Comparison of ENCODE assay signal across 26 mouse cellular contexts in the genomic region with DNA sequence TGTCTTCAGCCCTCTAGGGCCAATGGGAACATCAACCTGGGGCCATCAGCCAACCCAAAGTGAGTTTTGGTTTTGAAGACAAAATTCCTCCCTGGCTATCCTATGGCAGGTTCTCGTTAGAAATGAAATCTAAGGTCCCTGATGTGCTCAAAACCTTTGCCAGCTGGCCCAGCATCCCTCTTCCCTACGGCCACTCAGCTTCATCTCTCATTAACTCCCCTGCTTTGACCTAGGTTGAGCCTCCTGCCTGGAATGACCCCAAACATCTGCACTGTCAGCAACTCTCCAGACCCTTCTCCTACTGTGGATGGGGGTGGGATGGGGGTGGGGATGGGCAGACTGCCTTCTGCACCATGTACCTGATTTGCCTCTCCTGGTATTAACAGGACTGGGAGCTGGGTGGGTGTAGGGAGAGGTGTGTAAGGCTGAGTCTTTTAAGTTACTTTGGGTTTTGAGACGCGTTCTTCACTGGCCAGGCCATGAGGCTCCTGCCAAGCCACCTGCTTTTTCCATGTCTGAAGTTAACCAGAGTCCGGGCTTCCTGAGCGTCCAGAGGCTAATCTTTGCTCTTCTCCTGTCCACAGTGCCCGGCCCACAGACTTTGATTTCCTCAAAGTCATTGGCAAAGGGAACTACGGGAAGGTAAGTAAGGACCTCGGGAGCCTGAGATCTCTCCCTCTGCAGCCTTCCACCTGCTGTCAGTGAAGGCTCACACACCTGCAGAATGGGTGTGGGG. TPM values are rescaled to one million over a fixed set of nuclear protein-coding genes. Genes with fewer than 3 reads are reported as not detected.
DNase-seq lines count a peak whose midpoint lies in the region; ATAC-seq and TF ChIP-seq lines count a peak whose summit lies in the region.
"Had no signal": no experiment of that assay in that cellular context is flagged by ENCODE, and none has a peak within 500 bp of the region (broad histone marks: within the 10 kb centered on the region; RNA-seq: fewer than 3 reads in every experiment).

No protein-coding gene starts in this region.

- no peak overlapping the region for H3K4me2 ChIP-seq in kidney, embryonic 15.5 days
- H3K4me2 ChIP-seq: embryonic facial prominence, embryonic 12.5 days; forebrain, embryonic 13.5 days had no signal

- H3K9me3 ChIP-seq in kidney, embryonic 15.5 days (replicated peaks), result no peaks in the 10 kb centered on the region
- H3K9me3 ChIP-seq: embryonic facial prominence, embryonic 10.5 days; embryonic facial prominence, embryonic 12.5 days; forebrain, embryonic 13.5 days; G1E had no signal

- TF ChIP-seq CTCF in kidney, adult 2 months (conservative IDR thresholded peaks at IDR 0.05; ENCODE audit: insufficient read depth, insufficient read length, low read depth, low read length), result no peak

- TF ChIP-seq POLR2A in kidney, adult 2 months (IDR thresholded peaks at IDR 0.05; ENCODE audit: low read depth, low read length), result no peak

- peak; percentile 82 for DNase-seq in kidney, adult 11 months
- DNase-seq in kidney, adult 2 months, result peak; percentile 85
- DNase-seq in kidney, postnatal 4 days, result no peak
- DNase-seq in kidney, adult 9 months, result peak; percentile 86
- no peak for DNase-seq in kidney, postnatal 10 days
- DNase-seq in kidney, postnatal 36 days, result peak; percentile 72 to 81
- DNase-seq in lung, postnatal 25 days (ENCODE audit: low spot score), result no peak
- DNase-seq: adrenal gland, adult 8-10 months; adrenal gland, postnatal 14 days; adrenal gland, postnatal 36 days; B cell, adult 2 months; cerebellum, adult 11-12 months; cerebellum, adult 2 months; cerebellum, adult 9-10 months; cerebellum, postnatal 10 days; cerebellum, postnatal 25 days had no signal

- no peak overlapping the region for H3K27ac ChIP-seq in kidney, embryonic 15.5 days
- H3K27ac ChIP-seq in kidney, adult 2 months (ENCODE audit: insufficient read depth, low read depth, low read length), result 0 out of 2 replicates have a peak overlapping the region, but pooled peaks have one; percentile 27
- H3K27ac ChIP-seq: embryonic facial prominence, embryonic 10.5 days; embryonic facial prominence, embryonic 12.5 days; forebrain, embryonic 13.5 days had no signal

- no peaks in the 10 kb centered on the region for H3K36me3 ChIP-seq in kidney, embryonic 15.5 days
- H3K36me3 ChIP-seq in kidney, adult 2 months (ENCODE audit: control insufficient read depth, insufficient read depth, low read length), result no peaks in the 10 kb centered on the region; the same call in 1 of the 2 replicates
- H3K36me3 ChIP-seq: embryonic facial prominence, embryonic 10.5 days; embryonic facial prominence, embryonic 12.5 days; G1E had no signal

- 0 out of 2 replicates have a peak, but pooled peaks cover 4% of the 10 kb centered on the region for H3K27me3 ChIP-seq in kidney, embryonic 15.5 days
- no peaks in the 10 kb centered on the region for H3K27me3 ChIP-seq in kidney, adult 2 months (replicated peaks; ENCODE audit: control insufficient read depth, insufficient read depth, low read length)
- H3K27me3 ChIP-seq: embryonic facial prominence, embryonic 12.5 days; Patski had no signal

- ATAC-seq in kidney, embryonic 15.5 days (replicated peaks; ENCODE audit: low FRiP score), result no peak
- ATAC-seq: activated CD4-positive, CD25-positive, alpha-beta regulatory T cell, adult 4 months; CD4-positive, CD25-positive, alpha-beta regulatory T cell, adult 4 months; forebrain, embryonic 13.5 days; Patski had no signal

- H3K4me3 ChIP-seq in kidney, embryonic 15.5 days (replicated peaks), result no peak overlapping the region
- H3K4me3 ChIP-seq in kidney, adult 2 months (ENCODE audit: insufficient read depth, low read depth, low read length), result no peak overlapping the region
- H3K4me3 ChIP-seq: embryonic facial prominence, embryonic 10.5 days; embryonic facial prominence, embryonic 12.5 days; forebrain, embryonic 13.5 days had no signal

- 81% methylated on average over 9 of the region's 9 CpGs for whole genome bisulfite sequencing in kidney, embryonic 15.5 days
- WGBS in kidney, adult 2 months, result 53% methylated on average over 9 of the region's 9 CpGs

- H3K4me1 ChIP-seq in kidney, embryonic 15.5 days, result 0 out of 2 replicates have a peak, but pooled peaks cover 7% of the 10 kb centered on the region
- peaks cover 3% of the 10 kb centered on the region; the same call in 1 of the 2 replicates for H3K4me1 ChIP-seq in kidney, adult 2 months (ENCODE audit: control insufficient read depth, insufficient read depth, low read length)
- H3K4me1 ChIP-seq: embryonic facial prominence, embryonic 12.5 days had no signal

- no peak overlapping the region for H3K9ac ChIP-seq in kidney, embryonic 15.5 days
- H3K9ac ChIP-seq: embryonic facial prominence, embryonic 12.5 days; forebrain, embryonic 13.5 days had no signal

RNA-seq across cellular contexts. Expression of a gene that starts 6.9 kb away (rescaled TPM):
- polyA plus RNA-seq in kidney, embryonic 15.5 days (2015; fragmentation: Nextera tagmentation; extraction: Ambion mirVana), result 5.9 and 7.3 TPM in 2 replicates
- polyA plus RNA-seq in kidney, adult 2 months (2012; rRNA removed), result 98.5 and 101 TPM in 2 replicates
- polyA plus RNA-seq: CD4-positive, CD25-positive, alpha-beta regulatory T cell, adult 4 months; embryonic facial prominence, embryonic 10.5 days; embryonic facial prominence, embryonic 14.5 days; forebrain, embryonic 11.5 days; forebrain, embryonic 13.5 days; G1E had no signal

RNA-seq across cellular contexts. Expression of a gene that starts 23.1 kb away (rescaled TPM):
- polyA plus RNA-seq in kidney, embryonic 15.5 days (2015; fragmentation: Nextera tagmentation; extraction: Ambion mirVana), result 51.7 and 54.8 TPM in 2 replicates
- 34.6 and 37.5 TPM in 2 replicates for polyA plus RNA-seq in kidney, adult 2 months (2012; rRNA removed)

RNA-seq across cellular contexts. Expression of a gene that starts 50.8 kb away (rescaled TPM):
- polyA plus RNA-seq in kidney, embryonic 15.5 days (2015; fragmentation: Nextera tagmentation; extraction: Ambion mirVana), result 0.13 and 0.48 TPM in 2 replicates
- 0.27 and 0.34 TPM in 2 replicates for polyA plus RNA-seq in kidney, adult 2 months (2012; rRNA removed)
- polyA plus RNA-seq: G1E had no signal

Comparison
In these comparisons a context has a peak if more than half of its experiments do, and no peak if none do; other contexts are left out.
1. DNase-seq: peak in kidney, adult 11 months (single experiment), kidney, adult 2 months (single experiment), kidney, adult 9 months (single experiment) and kidney, postnatal 36 days (2 of 2); none in kidney, postnatal 4 days (0 of 2), kidney, postnatal 10 days (single experiment) and lung, postnatal 25 days (single experiment).
2. RNA of a gene that starts 6.9 kb away (polyA plus RNA-seq): 98.5 to 101 TPM in kidney, adult 2 months; 5.9 to 7.3 TPM in kidney, embryonic 15.5 days; every median in the first group is over 10 times any median in the second.